Mouse (Mus musculus) cortical plate, adult 2 months (tissue): ENCODE results near the gene Mgat1.

Source experiments
- CTCF ChIP-seq: fragments of 200-500 bp; IDR thresholded peaks from 2 replicates; pipeline ENCODE4 v1.5.1; 2011; ENCODE audit warnings: mild to moderate bottlenecking, control low read depth, low read length; ENCODE audit not compliant: insufficient read depth; ENCODE audit errors: extremely low read depth
- POLR2A ChIP-seq: fragments of 200-500 bp; IDR thresholded peaks from 2 replicates; pipeline ENCODE4 v1.6.1; 2011; ENCODE audit warnings: mild to moderate bottlenecking, low read length, control low read depth; ENCODE audit not compliant: insufficient read depth; ENCODE audit errors: extremely low read depth

DNA sequence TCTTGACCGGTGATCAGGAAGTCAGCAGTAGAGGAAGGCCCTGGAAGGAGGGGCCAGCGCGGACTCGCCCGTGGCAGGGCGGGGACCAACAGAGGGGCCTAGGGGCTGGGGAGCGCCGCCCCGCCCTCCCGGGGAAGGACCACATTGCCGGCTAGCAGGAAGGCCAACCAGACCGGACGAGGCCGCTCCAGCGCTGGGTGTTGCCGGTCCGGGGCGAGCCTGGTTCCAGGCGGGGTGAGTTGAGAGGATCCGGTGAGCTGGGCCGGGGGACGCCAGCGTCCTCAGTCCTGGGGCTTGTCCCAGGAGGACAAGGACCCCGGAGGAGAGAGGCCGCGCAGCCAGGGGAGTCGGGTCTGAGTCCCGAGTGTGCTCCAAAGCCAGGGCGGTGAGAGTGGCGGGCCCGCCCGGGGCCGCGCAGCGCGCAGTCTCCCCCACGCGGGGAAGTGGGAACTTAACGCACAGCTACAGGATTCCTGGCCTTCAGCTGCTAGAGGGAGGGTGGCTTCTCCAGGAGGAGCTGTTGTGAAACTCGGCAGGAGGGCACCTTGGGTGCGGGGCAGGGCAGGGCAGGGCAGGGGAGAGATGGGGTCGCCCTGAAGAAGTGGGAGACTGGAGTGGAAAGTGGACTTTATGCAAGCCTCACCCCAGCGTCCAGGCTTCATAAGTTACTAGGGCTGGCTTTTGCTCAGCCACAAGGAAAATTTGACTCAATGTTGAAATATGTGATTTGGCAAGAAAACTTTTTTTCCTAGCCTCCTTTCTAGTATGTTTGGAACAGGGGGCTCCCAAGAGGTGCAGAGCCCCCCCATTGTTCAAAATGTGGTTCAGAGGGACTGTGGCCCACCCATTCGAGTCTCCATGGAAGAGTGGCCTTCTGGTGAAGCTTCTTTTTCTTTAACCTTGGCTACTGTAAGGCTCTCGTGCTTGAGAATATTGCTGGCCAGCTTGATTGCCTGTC lies 6.7 kb downstream of the Mgat1 start:
- TF ChIP-seq POLR2A (0 out of 2 replicates have a peak, but pooled peaks have one; percentile 21), CTCF (0 out of 2 replicates have a peak, but pooled peaks have one; percentile 19)
